Mouse (Mus musculus) CH12.LX (cell line): ENCODE results near the gene Phb2.

Experiments used
- CHD2 ChIP-seq: IDR thresholded peaks from 2 replicates; pipeline ENCODE4 v1.6.1; 2011; ENCODE audit warnings: low read length, improper control_type of control experiment
- CTCF ChIP-seq, 2 experiments: IDR thresholded peaks in 1 of 2; conservative IDR thresholded peaks in 1 of 2; 2 replicates each; pipeline ENCODE4 v1.5.1; 2011 to 2012; ENCODE audit warnings: low read depth in 2 of 2, low read length in 2 of 2, improper control_type of control experiment in 1 of 2, inconsistent platforms in 1 of 2, mild to moderate bottlenecking in 1 of 2, moderate library complexity in 1 of 2
- EP300 ChIP-seq: IDR thresholded peaks from 2 replicates; pipeline ENCODE4 v1.6.1; 2011; ENCODE audit warnings: low read length, improper control_type of control experiment
- GABPA ChIP-seq: IDR thresholded peaks from 2 replicates; pipeline ENCODE4 v1.6.1; 2012; ENCODE audit warnings: low read depth, low read length, improper control_type of control experiment, inconsistent platforms; ENCODE audit not compliant: insufficient replicate concordance
- IRF4 ChIP-seq: IDR thresholded peaks from 2 replicates; pipeline ENCODE4 v1.6.1; 2014; ENCODE audit warnings: low read depth, mild to moderate bottlenecking, inconsistent platforms, low read length, improper control_type of control experiment
- JUND ChIP-seq: conservative IDR thresholded peaks from 2 replicates; pipeline ENCODE4 v1.6.1; 2011; ENCODE audit warnings: low read depth, low read length, improper control_type of control experiment
- MXI1 ChIP-seq: IDR thresholded peaks from 2 replicates; pipeline ENCODE4 v1.6.1; 2011; ENCODE audit warnings: mild to moderate bottlenecking, low read depth, low read length, improper control_type of control experiment
- POLR2A ChIP-seq: IDR thresholded peaks from 2 replicates; pipeline ENCODE4 v1.6.1; 2011; ENCODE audit warnings: low read depth, mild to moderate bottlenecking, improper control_type of control experiment, low read length
- RAD21 ChIP-seq: IDR thresholded peaks from 2 replicates; pipeline ENCODE4 v1.6.1; 2011; ENCODE audit warnings: low read depth, mild to moderate bottlenecking, low read length, improper control_type of control experiment, moderate library complexity
- USF1 ChIP-seq: IDR thresholded peaks from 2 replicates; pipeline ENCODE4 v1.6.1; 2014; ENCODE audit warnings: low read depth, mild to moderate bottlenecking, inconsistent platforms, low read length, improper control_type of control experiment
- ZC3H11A ChIP-seq: IDR thresholded peaks from 2 replicates; pipeline ENCODE4 v1.6.1; 2012; ENCODE audit warnings: low read depth, mild to moderate bottlenecking, inconsistent platforms, low read length, improper control_type of control experiment
- ZMIZ1 ChIP-seq: IDR thresholded peaks from 2 replicates; pipeline ENCODE4 v1.6.1; 2012; ENCODE audit warnings: low read depth, mild to moderate bottlenecking, inconsistent platforms, low read length, improper control_type of control experiment

- TF ChIP-seq USF1 (no peak), CTCF (conservative IDR thresholded peaks at IDR 0.05 in 1 of 2, IDR thresholded peaks at IDR 0.05 in 1 of 2; ENCODE audit: low read depth in 2 of 2, low read length in 2 of 2) (no peak), MXI1 (no peak), ZC3H11A (no peak), ZMIZ1 (no peak), RAD21 (no peak), EP300 (no peak), IRF4 (no peak), POLR2A (no peak), GABPA (no peak), JUND (no peak), CHD2 (no peak)
Measured at GRCm38 (mm10) chr6:124724472-124724871, 12.3 kb downstream of the Phb2 start.
